Mouse (Mus musculus) kidney, postnatal 25 days (tissue): Measurements from ENCODE around the gene Eml6.
A peak's percentile ranks its signal among the peaks of the same experiment; 100 is the strongest.
"Not testable (repeated sequence)": the region's sequence is repeated elsewhere in the genome, so short reads cannot be mapped to it uniquely, and the experiment has no call there.

Experiments
- DNase-seq, 2 experiments: peaks; one replicate each; pipeline ENCODE4 v3.0.0; 2021; ENCODE audit warnings: mixed read lengths in 2 of 2

Eml6 gene

DNA sequence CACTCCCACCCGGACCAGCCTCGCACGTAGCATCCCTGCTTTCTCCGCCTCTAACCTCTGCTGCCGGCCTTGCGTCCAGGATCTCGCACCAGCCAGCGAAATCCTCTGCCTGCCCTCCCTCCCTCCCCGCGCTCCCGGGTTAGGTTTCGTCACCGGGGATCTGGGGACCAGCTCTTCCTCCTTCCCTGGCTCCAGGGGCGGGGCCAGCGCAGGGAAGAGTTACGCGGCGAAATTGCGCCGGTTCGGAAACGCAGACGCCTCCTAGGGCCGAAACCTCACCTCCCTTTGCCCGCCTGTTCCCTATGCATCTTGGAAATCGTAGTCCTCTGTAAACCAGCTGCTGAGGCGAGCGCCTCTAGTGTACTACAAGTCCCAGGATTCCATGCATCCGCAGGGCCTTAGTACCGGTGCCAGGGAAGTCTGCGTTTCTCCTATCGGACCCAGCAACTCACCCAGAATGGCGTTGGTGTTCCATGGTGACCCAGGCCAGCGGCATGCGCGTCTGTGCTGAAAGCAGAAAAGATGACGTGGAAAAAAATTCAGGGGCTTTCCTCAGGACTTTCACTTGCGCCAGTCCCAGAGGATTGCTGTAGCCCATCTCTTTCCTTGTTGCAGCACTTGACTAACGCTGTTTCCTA, at the start of gene Eml6:
Gene Eml6 (minus strand): TSS at position 199 of the 638 bp plus-strand sequence.
- peak; percentile 95 to 98 for DNase-seq

DNA sequence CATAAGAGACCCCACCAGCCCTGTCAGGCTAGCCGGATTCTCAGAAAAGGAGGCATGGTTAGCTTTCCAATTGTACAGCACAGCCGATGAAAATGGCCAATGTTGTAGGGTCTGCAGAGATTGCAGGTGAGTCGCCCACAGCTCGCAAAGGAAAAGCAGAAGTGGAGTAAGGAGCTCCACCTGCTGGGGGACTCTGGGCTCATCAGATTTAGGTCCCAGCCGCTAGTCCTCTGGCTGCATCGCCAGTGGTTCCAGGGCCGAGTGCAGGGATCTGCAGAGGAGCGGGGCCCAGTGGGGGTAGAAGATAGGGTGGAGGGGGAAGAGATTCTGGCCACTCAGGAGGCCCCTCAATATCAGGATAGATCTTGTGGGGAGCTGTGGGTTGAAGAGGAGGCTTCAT, 31.5 kb upstream of the Eml6 start:
- DNase-seq = peak in 1 of 2 experiments; percentile 3

GRCm38 (mm10) chr11:30025144-30025543, 689 bp downstream of the Eml6 start:
- DNase-seq = no peak

- peak; percentile 43 to 61 for DNase-seq
Measured at GRCm38 (mm10) chr11:30024261-30025071, 1.4 kb downstream of the Eml6 start.

DNA sequence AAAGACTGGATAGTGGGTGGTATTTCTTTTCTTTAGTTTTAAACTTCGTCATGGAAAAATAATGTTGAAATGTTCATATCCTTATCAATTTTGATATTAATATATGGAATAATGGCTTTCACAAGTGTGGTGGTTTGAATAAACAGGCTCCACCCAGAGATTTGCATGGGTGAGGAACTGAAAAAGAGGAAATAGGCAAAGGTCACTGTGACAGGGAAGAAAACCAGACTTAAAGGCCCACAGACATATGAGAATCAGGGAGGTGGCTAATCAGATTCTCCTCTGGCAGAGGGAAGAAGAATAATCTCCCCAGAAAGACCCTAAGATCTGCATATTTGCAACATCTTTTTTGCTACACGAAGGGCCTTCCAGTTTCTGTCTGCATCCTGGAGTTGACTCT, 39.6 kb downstream of the Eml6 start:
- DNase-seq = no peak

DNA sequence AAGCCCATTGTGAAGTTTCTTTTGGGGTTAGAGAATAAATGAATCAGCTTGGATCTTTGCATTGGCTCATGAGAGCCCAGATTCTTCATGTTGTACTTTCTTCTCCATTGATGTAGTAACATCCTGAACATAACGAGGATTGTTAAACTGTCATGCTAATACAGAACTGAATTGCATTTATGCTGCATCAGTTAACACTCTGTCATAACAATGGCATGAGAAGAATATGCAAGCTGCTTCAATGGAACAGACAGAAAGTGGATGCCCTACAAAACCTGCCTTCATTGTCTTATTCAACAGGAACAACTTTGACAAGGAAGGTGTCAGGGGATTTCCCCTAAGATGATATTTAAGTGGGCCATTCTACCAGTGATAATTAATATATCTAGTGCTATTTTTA, 57.0 kb downstream of the Eml6 start:
- no peak for DNase-seq

- DNase-seq = no peak
Measured at GRCm38 (mm10) chr11:29959366-29959765, 66.5 kb downstream of the Eml6 start.

- no peak for DNase-seq
Measured at GRCm38 (mm10) chr11:29944661-29945060, 81.2 kb downstream of the Eml6 start.

DNA sequence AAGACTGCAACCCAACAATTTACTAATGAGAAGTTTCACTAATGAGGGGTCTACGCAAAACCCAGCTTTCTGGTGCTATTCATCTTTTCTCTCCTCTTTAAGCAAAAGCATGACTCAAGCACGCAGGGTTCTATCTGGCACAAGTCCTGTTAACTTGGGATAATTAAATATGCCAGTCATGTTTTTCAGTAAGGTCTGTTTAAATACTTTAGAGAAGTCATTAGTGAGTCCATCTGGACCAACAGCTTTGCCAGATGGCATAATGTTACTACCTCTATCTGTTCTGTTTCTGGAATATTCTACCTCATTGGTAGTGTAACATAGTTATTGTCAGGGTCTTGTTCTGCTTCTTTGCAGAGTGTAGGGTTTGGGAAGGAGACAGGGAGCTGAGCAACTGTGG, 101.5 kb downstream of the Eml6 start:
- DNase-seq = no peak

GRCm38 (mm10) chr11:29923851-29924250, 102.0 kb downstream of the Eml6 start:
- no peak for DNase-seq

DNA sequence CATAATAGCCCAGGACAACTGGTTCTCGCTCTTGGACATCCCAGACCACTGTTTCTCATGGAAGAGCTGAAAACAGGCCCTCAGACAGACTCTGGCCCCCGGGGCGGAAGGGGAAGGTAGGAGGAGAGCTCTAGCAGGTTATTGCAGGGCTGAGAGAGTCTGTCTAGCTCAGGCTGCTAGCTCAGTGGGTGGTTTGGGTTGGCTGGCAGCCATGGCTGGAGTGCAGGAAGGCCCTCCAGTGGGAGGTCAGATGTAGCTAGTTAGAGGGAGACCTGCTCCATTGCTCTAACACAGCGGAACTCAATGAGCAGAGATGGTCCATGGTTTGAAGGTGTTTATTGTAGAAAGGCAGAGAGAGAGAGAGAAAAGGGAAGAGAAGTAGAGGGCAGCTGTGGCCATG, 112.7 kb downstream of the Eml6 start:
- no peak for DNase-seq

GRCm38 (mm10) chr11:29909330-29909729, 116.5 kb downstream of the Eml6 start:
- DNase-seq = no peak

- peak; percentile 36 to 72 for DNase-seq
Measured at GRCm38 (mm10) chr11:29885160-29885559, 140.7 kb downstream of the Eml6 start.

DNA sequence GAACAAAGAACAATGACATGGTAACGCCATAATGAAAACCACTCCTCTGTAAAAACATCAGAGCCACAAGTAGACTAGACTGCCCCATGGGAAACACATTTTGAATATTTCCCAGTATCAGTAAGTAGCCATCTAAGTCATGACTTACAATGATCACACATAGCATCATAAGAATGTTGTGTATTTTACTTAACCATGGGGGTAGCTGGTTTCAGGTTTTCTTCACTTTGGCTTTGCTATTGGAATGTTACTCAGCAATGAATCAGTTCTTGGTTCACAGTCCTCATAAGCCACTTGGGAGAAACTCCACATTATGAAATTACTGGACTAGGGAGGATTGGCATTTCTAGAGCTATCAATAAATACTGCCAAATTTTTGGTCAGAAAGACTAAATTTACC, 141.5 kb downstream of the Eml6 start:
- no peak for DNase-seq

- no peak for DNase-seq
Measured at GRCm38 (mm10) chr11:29883024-29883423, 142.8 kb downstream of the Eml6 start.

GRCm38 (mm10) chr11:29879641-29880040, 146.2 kb downstream of the Eml6 start:
- no peak for DNase-seq

DNA sequence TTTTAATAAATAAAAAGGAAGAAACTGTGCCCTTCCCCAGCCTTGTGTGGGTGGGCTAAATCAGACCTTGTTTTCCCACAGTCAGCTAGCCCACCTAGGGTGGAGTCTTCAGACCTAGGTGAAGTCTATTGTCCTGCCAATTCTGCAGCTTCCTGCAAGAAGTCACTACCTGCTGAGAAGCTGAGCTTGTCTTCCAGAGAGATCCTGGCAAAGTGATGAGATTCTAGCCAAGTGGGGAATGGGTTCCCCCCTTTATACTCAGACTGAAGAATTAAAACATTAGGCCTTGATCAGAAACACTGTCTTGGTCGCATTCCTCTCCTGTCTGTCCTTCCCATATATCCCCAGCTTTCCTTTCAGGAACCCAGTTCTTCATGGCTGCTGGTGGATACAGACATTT, 147.9 kb downstream of the Eml6 start:
- no peak for DNase-seq

- DNase-seq = no peak
Measured at GRCm38 (mm10) chr11:29877280-29877679, 148.6 kb downstream of the Eml6 start.

- DNase-seq = not testable (repeated sequence)
Measured at GRCm38 (mm10) chr11:29874781-29875180, 151.1 kb downstream of the Eml6 start.

GRCm38 (mm10) chr11:29870174-29870573, 155.7 kb downstream of the Eml6 start:
- DNase-seq = no peak

DNA sequence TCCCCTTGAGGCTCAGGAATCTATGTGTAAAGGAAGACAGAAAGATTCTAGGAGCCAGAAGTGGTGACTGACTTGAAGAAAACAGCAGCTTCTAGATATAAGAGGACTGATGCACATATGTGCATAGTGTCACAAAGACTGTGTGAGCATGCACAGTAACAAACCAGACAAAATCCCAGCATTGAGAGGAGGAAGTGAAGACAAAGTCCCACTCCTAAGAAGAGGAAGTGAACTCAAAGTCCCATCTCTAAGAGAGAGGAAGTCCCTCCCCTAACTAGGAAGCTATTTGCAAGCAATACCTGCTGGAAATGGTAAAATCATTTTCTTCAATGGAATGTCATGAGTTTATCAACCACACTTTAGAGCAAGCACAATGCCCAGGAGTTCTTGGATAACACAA, 161.6 kb downstream of the Eml6 start:
- no peak for DNase-seq

DNA sequence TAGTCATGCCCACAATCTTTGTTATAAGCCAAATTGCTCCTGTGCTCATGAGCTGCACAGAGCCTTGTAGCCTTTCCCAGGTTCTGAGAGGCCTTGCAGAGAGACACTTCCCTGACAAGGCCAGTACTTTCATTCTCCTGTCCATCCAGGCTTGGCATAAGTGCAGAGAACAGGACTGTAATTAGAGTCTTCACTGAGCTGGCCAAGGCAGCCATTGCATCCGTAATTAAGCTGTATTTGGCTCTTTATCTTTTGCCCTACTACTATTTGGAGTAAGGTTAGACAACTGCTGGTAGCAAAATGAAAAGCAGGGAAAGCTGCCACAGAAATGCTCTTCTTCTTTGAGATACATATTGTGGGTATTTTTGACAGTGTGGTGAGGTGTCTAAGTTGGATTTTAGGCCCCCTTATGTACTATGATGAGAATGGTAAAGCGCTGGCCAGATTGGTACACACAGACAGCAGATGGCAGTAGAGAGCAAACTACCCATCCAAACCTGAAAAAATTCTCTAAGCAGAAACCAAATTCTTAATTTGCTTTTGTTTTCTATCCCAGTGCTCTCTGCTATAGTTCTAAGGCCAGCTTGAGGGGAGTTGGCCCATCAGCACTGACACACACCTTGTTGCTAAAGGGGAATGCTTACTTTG, 164.0 kb downstream of the Eml6 start:
- DNase-seq = peak in 1 of 2 experiments; percentile 42

GRCm38 (mm10) chr11:29861040-29861439, 164.8 kb downstream of the Eml6 start:
- no peak for DNase-seq
